Mouse (Mus musculus): Measurements from ENCODE around the gene 9330182L06Rik. TPM values are rescaled to one million over a fixed set of nuclear protein-coding genes. Genes with fewer than 3 reads are reported as not detected.

Gene 9330182L06Rik
- polyA plus RNA-seq, 1 experiment from 2014 or later, result 0.86 TPM

DNA sequence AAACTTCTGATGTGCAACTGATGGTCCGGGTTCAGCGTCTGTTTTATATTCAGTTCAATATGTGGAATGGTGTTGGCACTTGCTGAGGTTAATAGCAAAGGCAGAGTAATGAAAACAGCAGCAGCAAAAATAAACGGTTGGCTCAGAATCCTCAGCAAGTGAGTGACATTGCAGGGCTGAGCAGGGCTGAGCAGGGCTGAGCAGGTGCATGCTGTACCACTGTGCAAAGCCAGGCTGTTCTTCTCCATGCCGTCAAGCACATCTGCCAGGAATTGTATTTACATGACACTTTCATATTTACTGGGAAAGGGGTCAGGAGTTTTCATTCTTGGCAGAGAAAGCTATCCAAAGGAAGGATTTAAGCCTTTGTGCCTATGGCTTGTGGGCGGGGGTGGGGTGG, 78.7 kb downstream of the 9330182L06Rik start:
- WGBS, result 72% methylated on average over 5 of the region's 5 CpGs
- no peak for DNase-seq (ENCODE audit: low spot score)

DNA sequence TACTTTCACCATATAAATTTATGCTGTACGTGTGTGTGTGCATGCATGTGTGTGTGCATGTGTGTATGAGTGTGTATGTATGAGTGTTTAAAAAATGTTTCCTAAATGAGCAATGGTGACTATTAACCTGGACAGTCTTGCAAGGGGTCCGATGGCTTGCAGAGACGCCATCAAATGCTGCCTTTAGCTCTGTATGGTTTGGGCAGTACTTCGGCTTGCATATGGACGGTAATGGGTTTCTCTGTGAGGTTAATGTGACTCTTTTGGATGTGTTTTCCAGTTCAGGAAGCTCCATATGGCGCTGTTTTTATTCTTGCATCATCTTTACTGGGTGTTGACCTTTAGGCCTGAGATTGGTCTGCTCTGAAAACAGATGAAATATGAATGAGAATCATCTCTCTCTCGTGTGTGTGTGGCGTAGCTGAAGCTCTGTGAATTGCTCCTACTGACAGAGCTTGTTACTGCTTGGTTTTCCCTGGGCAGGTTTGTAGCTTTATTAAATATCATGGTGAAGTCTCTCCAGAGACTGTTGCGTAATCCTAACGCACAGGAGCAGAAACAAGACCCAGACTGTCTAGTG, 79.2 kb downstream of the 9330182L06Rik start:
- H3K9me3 ChIP-seq (replicated peaks; ENCODE audit: low read length), result no peaks in the 10 kb centered on the region
- no peak overlapping the region for H3K4me3 ChIP-seq (replicated peaks; ENCODE audit: low read depth, low read length)
- no peak overlapping the region for H3K4me2 ChIP-seq (ENCODE audit: low read length)
- no peaks in the 10 kb centered on the region for H3K27me3 ChIP-seq (ENCODE audit: insufficient read depth, low read length)
- ATAC-seq (replicated peaks; ENCODE audit: low FRiP score, low read depth) (no peak), DNase-seq (ENCODE audit: low spot score) (no peak)
- no peak for TF ChIP-seq CTCF (IDR thresholded peaks at IDR 0.05; ENCODE audit: low read depth)
- no peaks in the 10 kb centered on the region for H3K36me3 ChIP-seq (ENCODE audit: insufficient read depth, low read length)
- no peaks in the 10 kb centered on the region for H3K4me1 ChIP-seq (replicated peaks; ENCODE audit: insufficient read depth, low read length)
- H3K27ac ChIP-seq, result no peak overlapping the region
- 85% methylated on average over 10 of the region's 10 CpGs for WGBS
- no peak overlapping the region for H3K9ac ChIP-seq (ENCODE audit: low read depth, low read length)

More for the DNA sequence above, 78.7 kb downstream of the 9330182L06Rik start:
- ATAC-seq (replicated peaks; ENCODE audit: low FRiP score, low read depth), result no peak
- no peaks in the 10 kb centered on the region for H3K27me3 ChIP-seq (ENCODE audit: insufficient read depth, low read length)
- H3K27ac ChIP-seq, result no peak overlapping the region
- H3K4me2 ChIP-seq (ENCODE audit: low read length), result no peak overlapping the region
- H3K4me1 ChIP-seq (replicated peaks; ENCODE audit: insufficient read depth, low read length), result no peaks in the 10 kb centered on the region
- no peak overlapping the region for H3K9ac ChIP-seq (ENCODE audit: low read depth, low read length)
- no peak overlapping the region for H3K4me3 ChIP-seq (replicated peaks; ENCODE audit: low read depth, low read length)
- TF ChIP-seq CTCF (IDR thresholded peaks at IDR 0.05; ENCODE audit: low read depth), result no peak
- H3K9me3 ChIP-seq (replicated peaks; ENCODE audit: low read length), result no peaks in the 10 kb centered on the region
- H3K36me3 ChIP-seq (ENCODE audit: insufficient read depth, low read length), result no peaks in the 10 kb centered on the region

DNA sequence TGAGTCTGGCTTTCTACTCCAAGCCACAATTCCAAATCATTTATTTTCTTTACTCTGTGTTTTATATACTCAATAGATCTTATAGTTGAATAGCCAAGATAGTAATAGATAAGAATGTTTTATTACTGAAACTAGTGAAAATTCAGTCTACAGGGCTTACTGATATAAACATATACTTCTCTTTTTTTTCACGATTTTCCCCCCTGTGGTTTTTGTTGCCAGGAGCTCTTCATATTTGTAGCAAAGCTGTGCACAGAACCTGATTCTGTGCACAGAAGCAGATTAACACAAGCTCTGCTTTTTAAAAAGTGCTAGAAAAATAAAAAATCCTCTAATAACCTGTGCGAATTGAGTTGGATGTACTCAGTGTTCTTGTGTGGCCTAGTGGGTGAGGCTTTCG, 79.7 kb downstream of the 9330182L06Rik start:
- H3K27ac ChIP-seq, result no peak overlapping the region
- no peaks in the 10 kb centered on the region for H3K27me3 ChIP-seq (ENCODE audit: insufficient read depth, low read length)
- ATAC-seq (replicated peaks; ENCODE audit: low FRiP score, low read depth), result no peak
- H3K9ac ChIP-seq (ENCODE audit: low read depth, low read length), result no peak overlapping the region
- H3K4me1 ChIP-seq (replicated peaks; ENCODE audit: insufficient read depth, low read length), result no peaks in the 10 kb centered on the region
- H3K4me3 ChIP-seq (replicated peaks; ENCODE audit: low read depth, low read length), result no peak overlapping the region
- WGBS, result 84% methylated on average over 3 of the region's 3 CpGs
- H3K4me2 ChIP-seq (ENCODE audit: low read length), result no peak overlapping the region
- DNase-seq (ENCODE audit: low spot score), result no peak
- TF ChIP-seq CTCF (IDR thresholded peaks at IDR 0.05; ENCODE audit: low read depth), result no peak
- H3K9me3 ChIP-seq (replicated peaks; ENCODE audit: low read length), result no peaks in the 10 kb centered on the region
- no peaks in the 10 kb centered on the region for H3K36me3 ChIP-seq (ENCODE audit: insufficient read depth, low read length)

DNA sequence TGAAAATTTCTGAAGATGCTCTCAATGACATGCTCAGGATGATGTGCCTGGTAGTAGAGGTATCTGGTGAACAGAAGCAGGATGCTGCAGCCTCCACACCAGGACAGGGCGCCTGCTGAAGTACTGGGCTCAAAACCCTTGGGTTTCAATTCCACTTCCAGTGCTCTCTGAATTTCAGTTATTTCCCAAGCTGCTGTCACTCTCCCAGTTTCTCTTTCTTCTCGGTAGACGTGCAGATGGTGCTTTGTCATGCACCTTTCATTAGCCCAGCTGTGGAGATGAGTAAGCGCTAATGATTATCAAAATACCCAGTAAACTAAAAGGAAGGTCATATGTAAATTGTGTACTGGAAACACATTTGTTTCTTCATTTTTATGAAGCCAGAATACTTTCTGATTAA, 80.6 kb downstream of the 9330182L06Rik start:
- ATAC-seq (replicated peaks; ENCODE audit: low FRiP score, low read depth), result no peak
- no peaks in the 10 kb centered on the region for H3K4me1 ChIP-seq (replicated peaks; ENCODE audit: insufficient read depth, low read length)

DNA sequence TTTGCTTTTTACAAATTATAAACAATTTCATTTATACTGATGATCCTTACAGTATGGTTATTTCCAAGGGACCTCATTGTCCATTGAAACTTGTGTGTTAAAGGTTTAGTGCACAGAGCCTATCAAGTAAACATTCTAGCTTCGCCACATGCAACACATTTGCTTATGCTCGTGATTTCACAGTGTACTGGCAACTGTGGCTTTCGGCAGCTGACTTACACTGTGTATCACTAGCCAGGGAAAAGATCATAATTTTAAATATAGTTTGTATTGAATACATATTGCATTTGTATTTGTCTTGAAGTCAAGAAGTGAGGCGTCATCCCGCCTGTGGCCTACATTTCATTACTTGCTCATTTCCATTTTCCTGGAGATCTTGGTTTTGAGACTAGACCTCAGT, 86.2 kb downstream of the 9330182L06Rik start:
- Histone ChIP-seq H3K4me1 (replicated peaks; ENCODE audit: insufficient read depth, low read length) (no peaks in the 10 kb centered on the region), H3K9me3 (replicated peaks; ENCODE audit: low read length) (no peaks in the 10 kb centered on the region), H3K4me2 (ENCODE audit: low read length) (no peak overlapping the region), H3K9ac (ENCODE audit: low read depth, low read length) (no peak overlapping the region), H3K27ac (no peak overlapping the region), H3K27me3 (ENCODE audit: insufficient read depth, low read length) (no peaks in the 10 kb centered on the region), H3K4me3 (replicated peaks; ENCODE audit: low read depth, low read length) (no peak overlapping the region), H3K36me3 (ENCODE audit: insufficient read depth, low read length) (no peaks in the 10 kb centered on the region)
- DNase-seq (ENCODE audit: low spot score) (no peak), ATAC-seq (replicated peaks; ENCODE audit: low FRiP score, low read depth) (no peak)
- no peak for TF ChIP-seq CTCF (IDR thresholded peaks at IDR 0.05; ENCODE audit: low read depth)
- 84% methylated on average over 5 of the region's 5 CpGs for WGBS

More for the DNA sequence above, 80.6 kb downstream of the 9330182L06Rik start:
- Histone ChIP-seq H3K9me3 (replicated peaks; ENCODE audit: low read length) (no peaks in the 10 kb centered on the region), H3K9ac (ENCODE audit: low read depth, low read length) (no peak overlapping the region), H3K4me2 (ENCODE audit: low read length) (no peak overlapping the region), H3K27ac (no peak overlapping the region), H3K36me3 (ENCODE audit: insufficient read depth, low read length) (no peaks in the 10 kb centered on the region), H3K27me3 (ENCODE audit: insufficient read depth, low read length) (no peaks in the 10 kb centered on the region), H3K4me3 (replicated peaks; ENCODE audit: low read depth, low read length) (no peak overlapping the region)
- DNase-seq (ENCODE audit: low spot score), result no peak
- WGBS, result 83% methylated on average over 4 of the region's 4 CpGs
- TF ChIP-seq CTCF (IDR thresholded peaks at IDR 0.05; ENCODE audit: low read depth), result no peak

DNA sequence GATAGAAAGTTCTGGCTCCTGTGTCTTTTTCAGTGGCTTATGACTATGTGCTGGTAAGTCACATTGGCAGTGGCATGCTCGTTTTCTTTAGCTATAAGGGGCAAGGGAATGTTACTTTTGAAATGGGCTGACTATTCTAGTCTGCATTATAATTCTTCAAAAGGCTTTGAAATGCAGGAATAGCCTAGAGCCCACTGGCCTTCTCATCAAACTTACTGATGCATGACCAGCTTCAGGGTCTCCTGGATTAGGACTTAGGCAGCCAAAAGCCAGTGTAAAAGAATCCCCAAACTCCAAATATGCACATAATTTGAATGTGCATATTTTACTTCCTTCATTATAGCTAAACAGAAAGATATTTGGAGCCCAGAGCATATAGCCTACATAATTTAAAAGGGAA, 86.7 kb downstream of the 9330182L06Rik start:
- Histone ChIP-seq H3K4me2 (ENCODE audit: low read length) (no peak overlapping the region), H3K36me3 (ENCODE audit: insufficient read depth, low read length) (no peaks in the 10 kb centered on the region), H3K4me1 (replicated peaks; ENCODE audit: insufficient read depth, low read length) (no peaks in the 10 kb centered on the region), H3K9me3 (replicated peaks; ENCODE audit: low read length) (no peaks in the 10 kb centered on the region), H3K9ac (ENCODE audit: low read depth, low read length) (no peak overlapping the region), H3K27me3 (ENCODE audit: insufficient read depth, low read length) (no peaks in the 10 kb centered on the region), H3K4me3 (replicated peaks; ENCODE audit: low read depth, low read length) (no peak overlapping the region), H3K27ac (no peak overlapping the region)
- DNase-seq (ENCODE audit: low spot score) (no peak), ATAC-seq (replicated peaks; ENCODE audit: low FRiP score, low read depth) (no peak)
- 44% methylated on average over 1 of the region's 1 CpGs for WGBS
- TF ChIP-seq CTCF (IDR thresholded peaks at IDR 0.05; ENCODE audit: low read depth), result no peak

DNA sequence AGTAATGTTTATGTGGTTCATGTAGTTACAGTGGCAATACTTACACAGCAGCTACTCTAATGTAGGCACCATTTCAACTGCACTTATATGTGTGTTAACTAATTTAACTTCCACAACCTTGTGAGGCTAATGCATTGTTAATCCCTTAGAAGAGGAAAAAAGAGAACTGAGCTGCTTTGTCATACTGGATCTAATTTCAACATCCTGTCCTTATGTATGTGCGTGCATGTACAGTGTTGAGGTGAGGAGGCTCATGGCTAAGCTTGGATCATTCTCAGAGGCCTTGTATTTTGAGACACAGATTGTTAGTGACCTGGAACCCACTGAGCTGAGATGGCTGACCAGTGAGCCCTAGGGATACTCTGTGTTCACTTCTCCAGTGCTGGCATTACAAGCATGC, 88.3 kb downstream of the 9330182L06Rik start:
- WGBS, result 94% methylated on average over 1 of the region's 1 CpGs
- Histone ChIP-seq H3K27ac (no peak overlapping the region), H3K4me1 (replicated peaks; ENCODE audit: insufficient read depth, low read length) (no peaks in the 10 kb centered on the region), H3K9me3 (replicated peaks; ENCODE audit: low read length) (no peaks in the 10 kb centered on the region), H3K36me3 (ENCODE audit: insufficient read depth, low read length) (no peaks in the 10 kb centered on the region), H3K27me3 (ENCODE audit: insufficient read depth, low read length) (no peaks in the 10 kb centered on the region), H3K9ac (ENCODE audit: low read depth, low read length) (no peak overlapping the region), H3K4me2 (ENCODE audit: low read length) (no peak overlapping the region), H3K4me3 (replicated peaks; ENCODE audit: low read depth, low read length) (no peak overlapping the region)
- ATAC-seq (replicated peaks; ENCODE audit: low FRiP score, low read depth), result no peak
- TF ChIP-seq CTCF (IDR thresholded peaks at IDR 0.05; ENCODE audit: low read depth), result no peak
- no peak for DNase-seq (ENCODE audit: low spot score)
